Mouse (Mus musculus) lung, postnatal 0 days (tissue): Measurements from ENCODE around the gene 1700037C18Rik.

ENCODE experiments used
- CTCF ChIP-seq: IDR thresholded peaks from 2 replicates; pipeline ENCODE4 v1.5.1; 2016; ENCODE audit warnings: antibody characterized with exemption, mild to moderate bottlenecking
- EP300 ChIP-seq: IDR thresholded peaks from 2 replicates; pipeline ENCODE4 v1.6.1; 2016; ENCODE audit warnings: antibody characterized with exemption, mild to moderate bottlenecking, control low read depth

DNA sequence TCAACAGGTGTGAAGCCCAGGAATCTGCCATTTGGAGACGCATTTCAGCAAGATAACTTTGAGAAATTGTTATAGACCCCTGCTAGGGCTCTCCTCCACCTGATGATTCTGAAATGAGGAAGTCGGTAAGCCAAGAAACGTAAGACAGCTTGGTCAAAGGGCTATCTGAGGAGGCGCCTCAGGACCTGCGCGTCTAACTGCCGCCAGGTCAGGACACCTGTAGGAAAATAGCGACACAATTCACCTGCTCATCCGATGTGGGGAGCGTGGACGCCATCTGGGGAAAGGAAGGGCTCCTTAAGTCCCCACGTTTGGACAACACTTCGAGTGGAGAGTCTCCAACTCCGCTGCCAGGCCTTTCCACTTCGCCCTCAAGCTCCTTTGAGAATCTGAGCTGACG, 36.7 kb downstream of the 1700037C18Rik start:
- TF ChIP-seq CTCF = no peak
- TF ChIP-seq EP300 = no peak
